Mouse (Mus musculus) intestine, postnatal 0 days (tissue): Measurements from ENCODE around the gene Rasl10b. TPM values are rescaled to one million over a fixed set of nuclear protein-coding genes. Genes with fewer than 3 reads are reported as not detected.

ENCODE experiments used
- ATAC-seq: fragments of 200-750 bp; cut with Nextera tagmentation; 2 replicates; pipeline ENCODE4 v1.8.0; 2017; ENCODE audit warnings: mild to moderate bottlenecking, moderate TSS enrichment, moderate library complexity
- H3K27ac ChIP-seq: fragments of 300-500 bp; sonication (generic); 2 replicates; pipeline ENCODE4 v1.5.1; 2014; ENCODE audit warnings: mild to moderate bottlenecking, low read depth, low read length, moderate library complexity
- H3K27me3 ChIP-seq: fragments of 300-500 bp; sonication (generic); replicated peaks from 2 replicates; pipeline ENCODE4 v1.6.1; 2014; ENCODE audit warnings: low read length, mixed read lengths; ENCODE audit not compliant: control insufficient read depth, insufficient read depth
- H3K36me3 ChIP-seq: fragments of 300-500 bp; sonication (generic); 2 replicates; pipeline ENCODE4 v1.6.1; 2014; ENCODE audit warnings: mild to moderate bottlenecking, moderate library complexity; ENCODE audit not compliant: control insufficient read depth, insufficient read depth
- H3K4me1 ChIP-seq: fragments of 300-500 bp; sonication (generic); replicated peaks from 2 replicates; pipeline ENCODE4 v1.6.1; 2014; ENCODE audit warnings: antibody characterized with exemption, low read length, mixed read lengths; ENCODE audit not compliant: control insufficient read depth, insufficient read depth
- H3K4me2 ChIP-seq: fragments of 300-500 bp; sonication (generic); replicated peaks from 2 replicates; pipeline ENCODE4 v1.6.1; 2014; ENCODE audit warnings: low read depth, mild to moderate bottlenecking, moderate library complexity
- H3K4me3 ChIP-seq: fragments of 300-500 bp; sonication (generic); 2 replicates; pipeline ENCODE4 v1.5.1; 2014; ENCODE audit warnings: low read depth, low read length
- H3K9ac ChIP-seq: fragments of 300-500 bp; sonication (generic); 2 replicates; pipeline ENCODE4 v1.6.1; 2014; ENCODE audit warnings: mild to moderate bottlenecking, low read depth, low read length
- H3K9me3 ChIP-seq: fragments of 300-500 bp; sonication (generic); 2 replicates; pipeline ENCODE4 v1.6.1; 2016; ENCODE audit warnings: mixed run types; ENCODE audit not compliant: control insufficient read depth
- CTCF ChIP-seq: sonication (generic); IDR thresholded peaks from 2 replicates; pipeline ENCODE4 v1.5.1; 2016; ENCODE audit warnings: low read depth, mild to moderate bottlenecking, control low read depth, antibody characterized with exemption, moderate library complexity
- WGBS: fragments of 180-500 bp; shearing (Covaris S2); extraction: QIAGEN DNeasy Blood & Tissue Kit; methylation state at CpG from one replicate; pipeline ENCODE4 v1.1.7; 2014; 5-methylcytosine and 5-hydroxymethylcytosine counted together
- polyA plus RNA-seq: library from polyadenylated mRNA; unstranded; fragments of >200 nt; fragmentation: Nextera tagmentation; extraction: Ambion mirVana; gene quantifications from 2 replicates; pipeline ENCODE4 v1.2.1, GENCODE M21; 2015

The Rasl10b gene
- polyA plus RNA-seq, 1 experiment from 2014 or later, result 0.94 TPM

- Histone ChIP-seq H3K4me2 (no peak overlapping the region), H3K27ac (no peak overlapping the region), H3K9ac (no peak overlapping the region), H3K27me3 (no peaks in the 10 kb centered on the region), H3K36me3 (peaks cover 49% of the 10 kb centered on the region), H3K4me3 (no peak overlapping the region), H3K4me1 (no peaks in the 10 kb centered on the region), H3K9me3 (no peaks in the 10 kb centered on the region)
- ATAC-seq, result no peak
- 90% methylated on average over 4 of the region's 4 CpGs for WGBS
- no peak for TF ChIP-seq CTCF
Measured at GRCm38 (mm10) chr11:83393062-83393461, 15.9 kb upstream of the Rasl10b start.

DNA sequence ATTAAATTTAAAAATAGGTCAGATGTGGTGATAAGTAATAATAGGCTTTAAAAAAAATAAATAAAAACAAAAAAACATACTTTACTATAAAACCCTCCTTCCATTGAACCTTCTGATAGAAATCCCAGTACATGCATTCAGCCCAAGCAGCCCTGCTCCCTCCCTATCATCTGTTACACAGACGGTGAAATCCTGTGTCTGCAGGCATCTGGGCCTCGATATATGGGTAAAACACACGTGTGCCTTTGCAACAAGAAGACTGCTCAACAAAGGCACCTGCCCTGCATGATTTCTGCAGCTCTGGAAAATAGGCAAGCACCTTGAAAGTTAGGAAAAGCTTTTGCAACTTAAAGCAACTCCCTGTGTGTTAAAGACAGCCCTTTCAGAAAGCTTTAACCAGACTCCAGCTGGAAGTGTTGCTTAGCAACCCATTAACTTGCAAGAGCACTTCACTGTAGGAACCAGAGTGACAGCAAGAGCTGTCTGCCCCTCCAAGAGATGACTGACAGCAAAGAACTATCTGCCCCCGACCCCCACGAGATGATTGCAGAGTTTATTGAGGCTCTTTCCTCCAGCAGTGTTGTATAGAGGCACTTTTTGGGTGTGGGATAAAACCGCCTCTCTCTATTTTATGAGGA, 14.0 kb upstream of the Rasl10b start:
- Histone ChIP-seq H3K36me3 (peaks cover 53% of the 10 kb centered on the region), H3K4me2 (no peak overlapping the region), H3K4me3 (no peak overlapping the region), H3K27ac (no peak overlapping the region), H3K9me3 (no peaks in the 10 kb centered on the region), H3K9ac (no peak overlapping the region), H3K4me1 (no peaks in the 10 kb centered on the region), H3K27me3 (no peaks in the 10 kb centered on the region)
- ATAC-seq, result no peak
- 62% methylated on average over 6 of the region's 6 CpGs for WGBS
- TF ChIP-seq CTCF, result no peak

DNA sequence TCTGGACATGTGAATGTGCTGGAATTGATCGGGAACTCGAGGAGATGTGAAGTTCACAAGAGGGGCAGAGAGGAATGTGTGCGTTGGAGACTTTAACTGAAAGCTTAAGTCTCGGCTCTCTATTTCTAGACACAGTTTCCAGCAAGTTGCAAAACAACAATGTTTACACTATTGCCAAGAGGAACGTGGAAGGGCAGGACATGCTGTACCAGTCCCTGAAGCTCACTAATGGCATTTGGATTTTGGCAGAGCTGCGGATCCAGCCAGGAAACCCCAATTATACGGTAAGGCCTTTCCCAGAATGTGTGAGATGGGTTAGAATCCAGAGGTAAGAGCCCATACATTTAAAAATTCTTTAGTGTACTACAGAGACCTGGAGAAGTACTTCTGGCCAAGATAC, 11.3 kb upstream of the Rasl10b start:
- no peak for TF ChIP-seq CTCF
- Histone ChIP-seq H3K9ac (no peak overlapping the region), H3K27ac (no peak overlapping the region), H3K4me2 (no peak overlapping the region), H3K36me3 (peaks cover 42% of the 10 kb centered on the region), H3K9me3 (no peaks in the 10 kb centered on the region), H3K27me3 (no peaks in the 10 kb centered on the region), H3K4me3 (no peak overlapping the region), H3K4me1 (no peaks in the 10 kb centered on the region)
- ATAC-seq, result no peak
- 88% methylated on average over 7 of the region's 7 CpGs for WGBS

- no peak overlapping the region for H3K4me2 ChIP-seq
- no peak overlapping the region for H3K4me3 ChIP-seq
- H3K4me1 ChIP-seq, result no peaks in the 10 kb centered on the region
- 75% methylated on average over 5 of the region's 5 CpGs for WGBS
- H3K27ac ChIP-seq, result no peak overlapping the region
- H3K36me3 ChIP-seq, result peaks cover 48% of the 10 kb centered on the region
- no peaks in the 10 kb centered on the region for H3K27me3 ChIP-seq
- TF ChIP-seq CTCF, result no peak
- no peaks in the 10 kb centered on the region for H3K9me3 ChIP-seq
- no peak for ATAC-seq
- no peak overlapping the region for H3K9ac ChIP-seq
Measured at GRCm38 (mm10) chr11:83398724-83399123, 10.2 kb upstream of the Rasl10b start.

DNA sequence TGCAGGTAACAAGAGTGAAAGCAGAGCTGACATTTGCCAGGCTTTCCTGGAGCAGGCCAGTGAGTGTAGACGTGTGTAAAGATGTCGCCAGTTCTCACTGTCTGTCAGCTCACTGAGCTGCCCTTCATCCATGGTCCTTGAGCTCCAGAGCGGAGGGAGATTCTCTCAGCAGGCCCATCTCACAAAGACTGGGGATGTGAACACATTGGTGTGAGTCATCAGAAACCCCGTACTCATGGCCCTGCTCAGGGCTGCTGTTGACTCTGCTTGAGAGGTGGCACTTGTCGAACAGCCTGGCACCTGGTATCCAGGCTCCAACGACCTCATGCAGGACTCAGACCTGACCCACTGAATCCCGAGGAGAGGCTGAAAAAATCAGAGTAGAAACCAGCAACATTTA, 5.2 kb upstream of the Rasl10b start:
- no peak overlapping the region for H3K9ac ChIP-seq
- H3K4me3 ChIP-seq, result no peak overlapping the region
- H3K4me1 ChIP-seq, result no peaks in the 10 kb centered on the region
- no peak overlapping the region for H3K4me2 ChIP-seq
- H3K27me3 ChIP-seq, result no peaks in the 10 kb centered on the region; the same call in 1 of the 2 replicates
- H3K27ac ChIP-seq, result no peak overlapping the region
- TF ChIP-seq CTCF, result no peak
- no peaks in the 10 kb centered on the region for H3K9me3 ChIP-seq
- WGBS, result 81% methylated on average over 7 of the region's 7 CpGs
- H3K36me3 ChIP-seq, result peaks cover 43% of the 10 kb centered on the region
- no peak for ATAC-seq

GRCm38 (mm10) chr11:83406391-83406790, 2.5 kb upstream of the Rasl10b start:
- Histone ChIP-seq H3K4me1 (no peaks in the 10 kb centered on the region), H3K4me3 (no peak overlapping the region), H3K27ac (no peak overlapping the region), H3K27me3 (peaks cover 5% of the 10 kb centered on the region; the same call in 1 of the 2 replicates), H3K9me3 (no peaks in the 10 kb centered on the region), H3K4me2 (no peak overlapping the region), H3K9ac (no peak overlapping the region), H3K36me3 (peaks cover 27% of the 10 kb centered on the region)
- TF ChIP-seq CTCF, result no peak
- 62% methylated on average over 3 of the region's 3 CpGs for WGBS
- no peak for ATAC-seq
